Mouse (Mus musculus) kidney, postnatal 14 days (tissue): ENCODE measurements at regions not wholly inside any gene's neighbourhood (a gene's known extent, or its start where the extent isn't known, plus 50 kb on each side); places are given as distances from the start of the nearest gene placed in this dataset.

Source experiments
- DNase-seq: peaks from one replicate; pipeline ENCODE4 v3.0.0; 2022; ENCODE audit warnings: mixed read lengths

DNA sequence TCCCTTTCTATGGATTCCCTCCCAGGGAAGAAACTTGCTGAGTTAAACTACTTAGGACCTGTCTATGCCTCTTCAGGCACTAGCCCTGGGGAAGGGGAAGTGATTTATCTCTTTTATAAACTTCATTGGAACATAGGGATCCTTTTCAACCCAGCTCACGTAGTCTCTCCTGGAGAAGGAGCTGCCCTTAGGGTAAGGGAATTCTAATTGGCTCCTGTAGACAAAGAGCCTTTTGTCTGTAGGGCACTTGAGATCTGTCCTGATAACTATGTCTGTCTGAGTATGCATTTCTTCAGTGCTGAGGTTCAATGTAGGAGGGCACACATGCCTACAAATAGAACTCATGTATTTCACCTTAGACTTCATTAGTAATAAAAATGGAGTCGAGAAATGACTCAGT lies 413.9 kb upstream of the Large1 start:
- no peak for DNase-seq

DNA sequence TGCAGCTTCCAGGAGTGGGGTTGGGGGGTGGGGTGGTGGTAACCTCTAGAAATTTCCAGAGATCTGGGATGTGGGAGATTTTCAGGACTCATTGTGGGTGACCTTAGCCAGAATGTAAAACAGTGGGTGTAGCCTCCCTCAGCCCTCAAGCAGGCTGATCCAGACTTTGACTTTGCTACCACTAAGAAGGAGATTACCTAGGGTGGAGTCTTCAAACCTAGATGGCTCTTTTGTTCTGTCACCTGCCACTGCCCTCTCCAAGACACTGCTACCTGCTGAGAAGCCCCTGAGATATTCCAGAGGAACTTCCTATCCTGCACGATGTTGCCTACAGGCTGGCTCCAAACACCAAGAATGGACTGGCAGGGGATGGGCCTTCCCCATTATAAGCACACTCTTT lies 405.4 kb upstream of the Large1 start:
- no peak for DNase-seq

GRCm38 (mm10) chr8:73750571-73750970 lies 397.2 kb upstream of the Large1 start:
- peak; percentile 29 for DNase-seq

DNA sequence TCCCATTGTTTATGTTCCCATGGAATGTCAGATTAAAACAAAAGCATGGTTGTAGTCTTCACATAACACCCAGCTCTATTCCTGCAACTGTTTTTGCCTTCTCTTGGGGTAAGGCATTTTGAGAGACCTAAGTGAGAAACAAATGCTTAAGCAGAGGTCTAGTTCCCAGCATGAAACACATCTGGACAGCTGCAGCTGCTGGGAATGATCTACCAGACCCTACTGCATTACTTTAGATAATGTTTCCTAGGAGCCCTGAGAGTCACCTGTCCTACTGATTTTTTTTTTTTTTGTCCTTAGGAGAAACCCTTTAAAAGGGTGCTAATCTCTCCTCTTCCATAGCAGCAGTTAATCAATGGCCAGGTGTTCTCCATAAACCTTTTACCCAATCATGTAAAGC lies 353.5 kb upstream of the Large1 start:
- DNase-seq = no peak
